Comparison of ENCODE assay signal across 18 mouse cellular contexts in genomic region chr14:29847661-29848060, GRCm38 (mm10).
"Had no signal": no experiment of that assay in that cellular context is flagged by ENCODE, and none has a peak within 500 bp of the region (broad histone marks: within the 10 kb centered on the region; RNA-seq: fewer than 3 reads in every experiment).

No protein-coding gene starts in this region.

- DNase-seq: liver, postnatal 0 days; lung, adult 2 months; lung, postnatal 14 days; lung, postnatal 36 days; midbrain, embryonic 14.5 days; right cerebral cortex, postnatal 14 days; thymus, adult 18-20 months; thymus, postnatal 14 days; thymus, postnatal 36 days had no signal

- H3K4me3 ChIP-seq: lung, embryonic 15.5 days; megakaryocyte, embryonic 14.5 days; midbrain, embryonic 12.5 days; neural tube, embryonic 12.5 days; stomach, embryonic 15.5 days had no signal

- H3K4me1 ChIP-seq: lung, embryonic 15.5 days; megakaryocyte, embryonic 14.5 days; midbrain, embryonic 12.5 days; neural tube, embryonic 12.5 days; stomach, embryonic 15.5 days had no signal

- H3K36me3 ChIP-seq: lung, embryonic 15.5 days; midbrain, embryonic 12.5 days; neural tube, embryonic 12.5 days; stomach, embryonic 15.5 days had no signal

- H3K9ac ChIP-seq: liver, postnatal 0 days; lung, embryonic 15.5 days; midbrain, embryonic 12.5 days; neural tube, embryonic 12.5 days; stomach, embryonic 15.5 days had no signal

- H3K4me2 ChIP-seq: lung, embryonic 15.5 days; midbrain, embryonic 12.5 days; neural tube, embryonic 12.5 days; stomach, embryonic 15.5 days had no signal

- H3K27ac ChIP-seq: lung, embryonic 15.5 days; macrophage; midbrain, embryonic 12.5 days; neural tube, embryonic 12.5 days; stomach, embryonic 15.5 days; stomach, postnatal 0 days had no signal

- H3K27me3 ChIP-seq: lung, embryonic 15.5 days; megakaryocyte, embryonic 14.5 days; midbrain, embryonic 12.5 days; neural tube, embryonic 12.5 days; stomach, embryonic 15.5 days had no signal

- H3K9me3 ChIP-seq: lung, embryonic 15.5 days; megakaryocyte, embryonic 14.5 days; midbrain, embryonic 12.5 days; neural tube, embryonic 12.5 days; stomach, embryonic 15.5 days had no signal

- ATAC-seq: liver, postnatal 0 days; lung, postnatal 0 days; midbrain, embryonic 16.5 days had no signal
